Mouse (Mus musculus) midbrain, embryonic 14.5 days (tissue): ENCODE measurements around the gene Rnf34. TPM values are rescaled to one million over a fixed set of nuclear protein-coding genes. Genes with fewer than 3 reads are reported as not detected.
A peak's percentile ranks its signal among the peaks of the same experiment; 100 is the strongest.

ENCODE experiments used
- ATAC-seq: fragments of 200-750 bp; cut with Nextera tagmentation; 2 replicates; pipeline ENCODE4 v1.8.0; 2017; ENCODE audit warnings: moderate number of reproducible peaks, moderate library complexity; ENCODE audit not compliant: low FRiP score, low TSS enrichment
- DNase-seq: peaks from one replicate; pipeline ENCODE4 v3.0.0-alpha.2; 2015
- H3K27ac ChIP-seq: fragments of 300-500 bp; sonication (generic); replicated peaks from 2 replicates; pipeline ENCODE4 v1.5.1; 2014; ENCODE audit warnings: mild to moderate bottlenecking, low read depth, low read length, moderate library complexity
- H3K27me3 ChIP-seq: fragments of 300-500 bp; sonication (generic); 2 replicates; pipeline ENCODE4 v1.6.1; 2014; ENCODE audit warnings: low read length, control low read depth, mixed read lengths; ENCODE audit not compliant: control insufficient read depth, insufficient read depth
- H3K36me3 ChIP-seq: fragments of 300-500 bp; sonication (generic); 2 replicates; pipeline ENCODE4 v1.6.1; 2014; ENCODE audit warnings: low read length, control low read depth; ENCODE audit not compliant: control insufficient read depth, insufficient read depth
- H3K4me1 ChIP-seq: fragments of 300-500 bp; sonication (generic); 2 replicates; pipeline ENCODE4 v1.6.1; 2014; ENCODE audit warnings: mild to moderate bottlenecking, antibody characterized with exemption, low read length, control low read depth; ENCODE audit not compliant: control insufficient read depth, insufficient read depth
- H3K4me2 ChIP-seq: fragments of 300-500 bp; sonication (generic); 2 replicates; pipeline ENCODE4 v1.6.1; 2014; ENCODE audit warnings: mild to moderate bottlenecking, low read length, moderate library complexity
- H3K4me3 ChIP-seq: fragments of 300-500 bp; sonication (generic); replicated peaks from 2 replicates; pipeline ENCODE4 v1.5.1; 2014; ENCODE audit warnings: low read depth, low read length
- H3K9ac ChIP-seq: fragments of 300-500 bp; sonication (generic); replicated peaks from 2 replicates; pipeline ENCODE4 v1.6.1; 2014; ENCODE audit warnings: mild to moderate bottlenecking, low read length, moderate library complexity
- H3K9me3 ChIP-seq: fragments of 300-500 bp; sonication (generic); 2 replicates; pipeline ENCODE4 v1.6.1; 2016; ENCODE audit warnings: low read length, control low read depth, mixed read lengths; ENCODE audit not compliant: control insufficient read depth
- WGBS: fragments of 180-500 bp; shearing (Covaris S2); extraction: QIAGEN DNeasy Blood & Tissue Kit; methylation state at CpG from one replicate; pipeline ENCODE4 v1.1.7; 2014; 5-methylcytosine and 5-hydroxymethylcytosine counted together
- polyA plus RNA-seq: library from polyadenylated mRNA; unstranded; fragments of >200 nt; fragmentation: Nextera tagmentation; extraction: Ambion mirVana; gene quantifications from 2 replicates; pipeline ENCODE4 v1.2.1, GENCODE M21; 2014

The Rnf34 gene
- polyA plus RNA-seq, 1 experiment from 2014 or later = 62.7 TPM

DNA sequence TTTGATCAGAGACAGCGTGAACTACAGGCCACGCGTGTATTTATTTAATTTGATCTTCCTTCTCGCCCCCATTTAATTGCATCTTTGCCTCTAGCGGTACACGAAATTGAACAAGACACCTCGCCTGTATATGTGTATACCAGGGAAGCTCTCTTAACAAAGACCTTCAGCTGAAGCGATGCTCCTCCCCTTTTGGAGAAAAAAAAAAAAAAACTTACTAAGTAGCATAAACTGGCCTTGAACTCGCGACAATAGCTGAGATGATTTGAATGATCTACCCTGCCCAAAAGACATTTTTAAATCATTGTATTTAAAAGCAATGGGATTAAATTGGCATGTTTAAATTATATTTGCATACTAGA is 28.3 kb upstream of the Rnf34 start:
- peak; percentile 73 for ATAC-seq
- Histone ChIP-seq H3K4me2 (peak overlapping the region; percentile 59), H3K27me3 (no peaks in the 10 kb centered on the region), H3K9ac (peak overlapping the region; percentile 88; the same call in 1 of the 2 replicates), H3K36me3 (peaks cover 28% of the 10 kb centered on the region), H3K4me1 (peaks cover 12% of the 10 kb centered on the region), H3K9me3 (no peaks in the 10 kb centered on the region), H3K4me3 (peak overlapping the region; percentile 87), H3K27ac (peak overlapping the region; percentile 96)
- DNase-seq = no peak
- WGBS = under 1% methylated on average over 10 of the region's 10 CpGs

DNA sequence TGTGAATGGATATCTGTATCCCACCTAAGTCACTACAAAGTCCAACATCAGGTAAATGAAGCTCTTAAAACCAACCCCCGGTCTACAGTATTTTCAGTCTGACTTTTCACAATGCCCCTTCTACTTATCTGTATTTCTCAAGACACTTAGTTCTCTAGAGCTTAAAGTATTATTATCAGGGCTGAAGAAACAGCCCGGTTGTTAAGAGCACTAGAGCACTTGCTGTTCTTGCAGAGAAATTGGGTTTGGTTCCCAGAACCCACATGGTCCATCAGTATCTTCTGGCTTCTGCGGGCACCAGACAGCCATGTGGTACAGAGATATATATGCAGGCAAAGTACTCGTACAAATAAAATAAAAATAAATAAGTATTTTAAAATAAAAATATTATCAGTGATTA is 27.4 kb upstream of the Rnf34 start:
- ATAC-seq (no peak), DNase-seq (no peak)
- H3K4me2 ChIP-seq = no peak overlapping the region
- H3K27ac ChIP-seq = no peak overlapping the region
- peaks cover 12% of the 10 kb centered on the region for H3K4me1 ChIP-seq
- H3K9ac ChIP-seq = no peak overlapping the region
- peaks cover 19% of the 10 kb centered on the region for H3K36me3 ChIP-seq
- no peaks in the 10 kb centered on the region for H3K9me3 ChIP-seq
- H3K27me3 ChIP-seq = no peaks in the 10 kb centered on the region
- H3K4me3 ChIP-seq = no peak overlapping the region
- WGBS = 92% methylated on average over 4 of the region's 4 CpGs

DNA sequence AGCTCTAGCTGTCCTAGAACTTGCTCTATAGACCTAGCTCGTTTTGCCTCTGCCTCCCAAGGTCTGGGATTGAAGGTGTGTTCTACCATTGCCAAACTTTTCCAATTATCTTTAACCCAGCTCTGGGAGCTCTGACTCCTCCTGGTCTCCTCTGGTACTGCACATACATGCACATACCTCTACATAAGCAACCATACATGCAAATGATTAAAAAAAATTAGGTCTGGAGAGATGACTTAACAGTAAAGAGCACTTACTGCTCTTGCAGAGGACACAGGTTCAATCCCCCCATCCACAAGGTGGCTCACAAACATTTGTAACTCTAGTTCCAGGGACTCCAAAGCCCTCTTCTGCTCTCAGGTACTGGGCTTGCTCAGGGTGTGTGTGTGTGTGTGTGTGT is 25.9 kb upstream of the Rnf34 start:
- WGBS = 68% methylated on average over 1 of the region's 1 CpGs
- Histone ChIP-seq H3K27me3 (no peaks in the 10 kb centered on the region), H3K4me2 (no peak overlapping the region), H3K4me1 (peaks cover 12% of the 10 kb centered on the region), H3K9me3 (no peaks in the 10 kb centered on the region), H3K9ac (no peak overlapping the region), H3K4me3 (no peak overlapping the region), H3K27ac (no peak overlapping the region), H3K36me3 (peaks cover 5% of the 10 kb centered on the region)
- ATAC-seq (no peak), DNase-seq (no peak)

DNA sequence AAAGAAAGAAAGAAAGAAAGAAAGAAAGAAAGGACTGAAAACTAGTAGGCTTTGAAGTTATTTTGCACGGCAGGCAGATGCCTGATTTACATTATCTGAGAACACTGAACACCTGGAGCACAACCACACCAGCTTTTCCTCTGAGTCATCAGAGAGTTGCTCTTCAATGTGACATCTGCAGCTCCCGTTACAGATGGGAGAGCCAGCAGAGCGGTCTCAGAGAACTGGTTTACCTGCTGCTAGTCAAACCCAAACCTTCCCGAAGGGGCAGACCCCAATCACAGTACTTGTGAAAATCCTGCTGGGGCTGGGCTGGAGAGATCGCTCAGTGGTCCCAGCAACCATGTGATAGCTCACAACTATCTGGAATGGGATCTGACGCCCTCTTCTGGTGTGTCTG is 25.4 kb upstream of the Rnf34 start:
- Histone ChIP-seq H3K9me3 (no peaks in the 10 kb centered on the region), H3K27me3 (no peaks in the 10 kb centered on the region), H3K4me3 (no peak overlapping the region), H3K4me1 (peaks cover 10% of the 10 kb centered on the region), H3K9ac (no peak overlapping the region), H3K36me3 (peaks cover 2% of the 10 kb centered on the region), H3K4me2 (no peak overlapping the region), H3K27ac (no peak overlapping the region)
- 70% methylated on average over 6 of the region's 6 CpGs for WGBS
- ATAC-seq (no peak), DNase-seq (no peak)

DNA sequence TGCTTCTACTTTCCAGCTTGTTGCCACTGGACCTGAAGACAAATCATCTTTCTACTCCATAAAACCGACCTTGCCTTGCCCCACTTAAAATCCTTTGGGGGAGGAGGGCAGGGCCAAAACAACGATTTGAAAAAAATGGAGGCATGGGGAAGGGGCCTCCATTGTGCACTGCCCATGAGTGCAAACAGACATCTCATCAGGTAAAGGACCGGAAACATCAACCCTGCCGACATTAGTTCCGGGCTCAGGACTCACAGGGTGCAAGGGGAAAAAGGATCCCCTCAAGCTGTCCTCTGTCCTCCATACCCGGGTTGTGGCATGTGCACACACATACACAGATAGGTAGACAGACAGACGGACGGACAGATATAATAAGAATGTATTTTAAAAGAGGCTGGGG is 24.7 kb upstream of the Rnf34 start:
- Histone ChIP-seq H3K27ac (no peak overlapping the region), H3K9me3 (no peaks in the 10 kb centered on the region), H3K4me2 (no peak overlapping the region), H3K4me3 (no peak overlapping the region), H3K36me3 (no peaks in the 10 kb centered on the region), H3K9ac (no peak overlapping the region), H3K27me3 (no peaks in the 10 kb centered on the region), H3K4me1 (peaks cover 3% of the 10 kb centered on the region)
- DNase-seq (no peak), ATAC-seq (no peak)
- 88% methylated on average over 8 of the region's 8 CpGs for WGBS

DNA sequence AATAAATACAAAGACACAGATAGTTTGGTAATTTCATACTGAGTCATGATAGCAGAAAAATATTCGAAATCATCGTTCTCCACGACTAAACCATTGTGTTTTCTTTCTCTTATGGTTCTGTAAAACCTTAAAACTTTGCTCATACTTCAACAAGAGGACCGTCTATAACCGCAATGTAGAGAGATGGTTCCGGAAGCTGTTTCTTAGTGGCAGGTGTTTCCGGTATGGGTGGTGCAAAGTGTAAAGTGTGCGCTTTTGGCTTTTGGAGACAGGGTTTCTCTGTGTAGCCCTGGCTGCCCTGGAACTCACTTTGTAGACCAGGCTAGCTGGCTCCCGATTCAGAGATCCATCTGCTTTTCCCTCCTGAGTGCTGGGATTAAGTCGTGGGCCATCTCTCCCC is 17.3 kb upstream of the Rnf34 start:
- ATAC-seq = no peak
- Histone ChIP-seq H3K9me3 (no peaks in the 10 kb centered on the region), H3K27ac (no peak overlapping the region), H3K36me3 (no peaks in the 10 kb centered on the region), H3K4me3 (no peak overlapping the region), H3K4me2 (no peak overlapping the region), H3K27me3 (no peaks in the 10 kb centered on the region), H3K4me1 (no peaks in the 10 kb centered on the region), H3K9ac (no peak overlapping the region)
- WGBS = 86% methylated on average over 10 of the region's 10 CpGs
- DNase-seq = no peak

DNA sequence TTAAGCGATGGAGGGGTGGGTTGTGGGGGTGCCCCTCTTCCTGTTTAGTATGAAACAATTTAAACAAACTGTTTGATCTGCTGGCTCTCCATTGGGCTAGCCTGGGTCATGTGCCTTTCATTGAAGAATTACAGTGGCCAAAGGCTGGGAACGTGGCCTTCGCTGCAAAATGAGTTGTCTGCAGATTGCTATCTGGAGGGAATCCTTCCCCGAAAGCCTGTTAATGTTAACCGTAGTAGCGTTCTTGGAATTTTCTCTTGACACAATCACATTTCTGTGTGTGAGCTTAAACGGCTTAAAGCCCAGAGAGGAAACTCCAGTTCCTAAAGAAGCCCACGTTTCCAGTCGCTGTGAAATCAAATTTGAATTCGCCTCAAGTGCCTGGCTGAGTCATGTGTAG is 16.9 kb upstream of the Rnf34 start:
- Histone ChIP-seq H3K4me3 (no peak overlapping the region), H3K36me3 (no peaks in the 10 kb centered on the region), H3K27ac (no peak overlapping the region), H3K27me3 (no peaks in the 10 kb centered on the region), H3K9me3 (no peaks in the 10 kb centered on the region), H3K4me1 (no peaks in the 10 kb centered on the region), H3K9ac (no peak overlapping the region), H3K4me2 (no peak overlapping the region)
- DNase-seq = no peak
- 81% methylated on average over 10 of the region's 10 CpGs for WGBS
- ATAC-seq = no peak

DNA sequence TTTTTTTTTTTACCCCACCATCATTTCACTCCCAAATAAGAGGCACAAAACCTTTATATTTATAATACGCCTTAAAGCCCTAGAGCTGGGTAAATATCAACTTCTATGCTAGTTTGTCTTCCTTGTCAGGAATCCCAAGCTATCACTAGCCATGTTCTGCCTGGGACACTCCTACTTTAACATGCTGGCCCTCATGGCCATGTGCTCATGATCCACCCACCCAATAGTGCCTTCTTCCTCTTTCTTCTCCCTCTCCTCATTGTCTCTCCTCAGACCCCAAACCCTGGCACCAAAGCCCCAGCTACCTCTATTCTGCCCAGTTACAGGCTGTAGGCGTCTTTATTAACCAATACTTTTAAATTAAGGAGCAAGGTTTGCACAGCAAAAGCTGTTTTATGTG is 8.7 kb upstream of the Rnf34 start:
- H3K4me2 ChIP-seq = no peak overlapping the region
- no peaks in the 10 kb centered on the region for H3K27me3 ChIP-seq
- no peak overlapping the region for H3K9ac ChIP-seq
- H3K36me3 ChIP-seq = no peaks in the 10 kb centered on the region
- no peak overlapping the region for H3K4me3 ChIP-seq
- WGBS = 84% methylated on average over 2 of the region's 2 CpGs
- ATAC-seq (no peak), DNase-seq (no peak)
- H3K27ac ChIP-seq = no peak overlapping the region
- no peaks in the 10 kb centered on the region for H3K4me1 ChIP-seq
- no peaks in the 10 kb centered on the region for H3K9me3 ChIP-seq

DNA sequence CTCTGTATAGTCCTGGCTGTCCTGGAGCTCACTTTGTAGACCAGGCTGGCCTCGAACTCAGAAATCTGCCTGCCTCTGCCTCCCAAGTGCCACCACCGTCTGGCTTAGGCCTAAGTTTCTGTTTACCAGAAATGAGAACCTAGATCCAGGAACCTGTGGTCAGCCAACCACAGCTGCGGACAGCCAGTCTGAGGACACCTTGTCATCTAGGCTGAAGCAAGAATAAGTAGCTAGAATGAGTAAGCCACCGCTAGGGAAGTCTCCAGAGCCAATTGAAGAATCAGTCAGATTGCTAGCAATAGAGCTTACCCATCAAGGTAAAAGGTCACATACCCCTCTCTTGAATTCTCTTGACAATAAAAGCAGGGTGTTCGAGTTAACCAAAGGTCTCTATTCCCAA is 6.0 kb upstream of the Rnf34 start:
- Histone ChIP-seq H3K4me3 (no peak overlapping the region), H3K27ac (no peak overlapping the region), H3K4me2 (no peak overlapping the region), H3K9ac (no peak overlapping the region), H3K9me3 (no peaks in the 10 kb centered on the region), H3K4me1 (no peaks in the 10 kb centered on the region), H3K36me3 (no peaks in the 10 kb centered on the region), H3K27me3 (no peaks in the 10 kb centered on the region)
- ATAC-seq = no peak
- DNase-seq = no peak
- 90% methylated on average over 5 of the region's 5 CpGs for WGBS
